Mouse (Mus musculus): Measurements from ENCODE around the gene Zfp217. TPM values are rescaled to one million over a fixed set of nuclear protein-coding genes. Genes with fewer than 3 reads are reported as not detected.

The Zfp217 gene
- polyA plus RNA-seq (2014; fragmentation: Nextera tagmentation; extraction: Ambion mirVana), result 4.1 and 4.5 TPM in 2 replicates

DNA sequence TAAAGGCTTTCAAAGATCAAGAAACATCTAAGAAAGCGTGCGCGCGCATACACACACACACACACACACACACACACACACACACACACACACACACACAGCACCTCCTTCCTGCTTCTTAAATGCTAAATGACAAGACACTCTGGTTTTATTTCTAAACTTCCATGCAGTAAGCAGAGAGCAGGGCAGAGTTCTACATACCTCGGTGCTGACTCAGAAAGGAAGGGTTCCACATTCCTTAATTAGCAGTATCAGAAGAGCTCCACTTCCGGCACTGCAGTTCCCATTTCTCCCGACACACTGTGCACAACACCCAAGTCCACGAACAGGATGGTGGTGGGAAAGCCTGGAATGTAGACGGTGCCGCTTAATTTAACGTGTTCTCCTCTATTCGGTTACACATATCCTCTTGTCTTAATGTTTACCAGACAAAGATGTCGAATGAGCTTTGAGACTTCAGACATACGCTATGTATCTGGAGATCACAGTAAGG lies at the start of gene Zfp217:
Gene Zfp217 (minus strand): TSS at position 443 of the 493 bp plus-strand sequence.
- ATAC-seq (ENCODE audit: insufficient number of reproducible peaks, insufficient read depth, low FRiP score, low read depth), result peak; percentile 67; the same call in 1 of the 2 replicates
- H3K4me3 ChIP-seq (ENCODE audit: low read depth, low read length), result no peak within 1 kb of the TSS
- H3K4me1 ChIP-seq (ENCODE audit: control insufficient read depth, insufficient read depth, low read length), result peaks cover 10% of the 10 kb centered on the region; the same call in 1 of the 2 replicates
- H3K4me2 ChIP-seq (replicated peaks; ENCODE audit: low read depth, low read length), result no peak within 1 kb of the TSS
- H3K27ac ChIP-seq (ENCODE audit: low read length), result no peak within 1 kb of the TSS; the same call in 1 of the 2 replicates
- WGBS, result 30% methylated on average over 14 of the region's 14 CpGs
- H3K36me3 ChIP-seq (ENCODE audit: control insufficient read depth, insufficient read depth, low read length), result no peaks in the 10 kb centered on the region
- no peak within 1 kb of the TSS for H3K9ac ChIP-seq (replicated peaks; ENCODE audit: low read depth, low read length)
- H3K27me3 ChIP-seq (ENCODE audit: control insufficient read depth, insufficient read depth, low read length), result no peaks in the 10 kb centered on the region
- H3K9me3 ChIP-seq (ENCODE audit: control insufficient read depth, low read depth, low read length), result no peaks in the 10 kb centered on the region

DNA sequence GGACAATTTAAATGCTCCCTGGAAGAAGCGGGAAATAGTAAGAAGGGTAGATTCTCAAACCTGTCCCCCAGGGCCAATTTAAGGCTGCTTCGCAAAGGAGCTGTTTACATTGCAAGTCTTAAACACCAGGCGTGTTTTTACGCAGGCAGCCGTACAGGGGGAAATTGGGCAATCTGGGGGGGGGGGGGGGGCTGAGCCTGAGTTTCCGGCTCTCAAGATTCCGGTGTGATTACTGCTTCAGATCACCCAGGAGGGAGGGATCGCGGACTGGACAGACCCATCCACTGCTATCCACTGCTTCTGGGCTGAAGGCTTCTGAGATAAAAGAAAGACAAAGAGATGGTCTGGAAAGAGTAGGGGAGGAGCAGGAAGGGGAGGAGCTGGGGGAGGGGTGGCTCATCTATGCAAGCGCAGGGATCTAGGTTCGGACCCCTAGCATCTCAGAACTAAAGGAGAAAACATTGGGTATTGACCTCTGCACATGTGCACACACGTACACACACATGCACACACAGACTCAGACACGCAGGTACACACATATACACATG lies 47.7 kb upstream of the Zfp217 start:
- no peak overlapping the region for H3K9ac ChIP-seq (replicated peaks; ENCODE audit: low read depth, low read length)
- H3K4me2 ChIP-seq (replicated peaks; ENCODE audit: low read depth, low read length), result no peak overlapping the region
- H3K36me3 ChIP-seq (ENCODE audit: control insufficient read depth, insufficient read depth, low read length), result no peaks in the 10 kb centered on the region
- H3K9me3 ChIP-seq (ENCODE audit: control insufficient read depth, low read depth, low read length), result no peaks in the 10 kb centered on the region
- no peaks in the 10 kb centered on the region for H3K27me3 ChIP-seq (ENCODE audit: control insufficient read depth, insufficient read depth, low read length)
- WGBS, result 76% methylated on average over 13 of the region's 13 CpGs
- H3K4me3 ChIP-seq (ENCODE audit: low read depth, low read length), result no peak overlapping the region
- H3K4me1 ChIP-seq (ENCODE audit: control insufficient read depth, insufficient read depth, low read length), result 0 out of 2 replicates have a peak, but pooled peaks cover 9% of the 10 kb centered on the region
- H3K27ac ChIP-seq (ENCODE audit: low read length), result no peak overlapping the region
- no peak for ATAC-seq (ENCODE audit: insufficient number of reproducible peaks, insufficient read depth, low FRiP score, low read depth)

DNA sequence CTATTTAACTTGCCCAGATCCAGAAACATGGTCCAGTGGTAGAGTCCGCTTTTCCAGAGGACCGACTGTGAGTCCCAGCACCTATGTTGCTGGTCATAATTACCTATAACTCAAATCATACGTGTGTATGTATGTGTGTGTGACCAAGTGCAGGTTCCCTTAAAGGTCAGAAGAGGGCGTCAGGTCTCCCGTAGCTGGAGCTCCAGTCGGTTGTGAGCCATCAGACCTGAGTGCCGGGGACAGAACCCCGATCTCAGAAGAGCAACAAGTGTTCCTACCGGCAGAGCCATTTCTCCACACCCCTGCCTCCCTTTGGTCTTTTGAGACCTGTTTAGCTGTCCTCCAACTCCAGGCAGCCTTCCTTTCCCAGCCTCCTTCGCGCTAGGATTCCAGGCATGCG lies 46.9 kb upstream of the Zfp217 start:
- Histone ChIP-seq H3K4me2 (replicated peaks; ENCODE audit: low read depth, low read length) (no peak overlapping the region), H3K4me3 (ENCODE audit: low read depth, low read length) (no peak overlapping the region), H3K27me3 (ENCODE audit: control insufficient read depth, insufficient read depth, low read length) (no peaks in the 10 kb centered on the region), H3K36me3 (ENCODE audit: control insufficient read depth, insufficient read depth, low read length) (no peaks in the 10 kb centered on the region), H3K4me1 (ENCODE audit: control insufficient read depth, insufficient read depth, low read length) (0 out of 2 replicates have a peak, but pooled peaks cover 9% of the 10 kb centered on the region), H3K27ac (ENCODE audit: low read length) (no peak overlapping the region), H3K9me3 (ENCODE audit: control insufficient read depth, low read depth, low read length) (no peaks in the 10 kb centered on the region), H3K9ac (replicated peaks; ENCODE audit: low read depth, low read length) (no peak overlapping the region)
- WGBS, result 96% methylated on average over 12 of the region's 12 CpGs
- ATAC-seq (ENCODE audit: insufficient number of reproducible peaks, insufficient read depth, low FRiP score, low read depth), result no peak

DNA sequence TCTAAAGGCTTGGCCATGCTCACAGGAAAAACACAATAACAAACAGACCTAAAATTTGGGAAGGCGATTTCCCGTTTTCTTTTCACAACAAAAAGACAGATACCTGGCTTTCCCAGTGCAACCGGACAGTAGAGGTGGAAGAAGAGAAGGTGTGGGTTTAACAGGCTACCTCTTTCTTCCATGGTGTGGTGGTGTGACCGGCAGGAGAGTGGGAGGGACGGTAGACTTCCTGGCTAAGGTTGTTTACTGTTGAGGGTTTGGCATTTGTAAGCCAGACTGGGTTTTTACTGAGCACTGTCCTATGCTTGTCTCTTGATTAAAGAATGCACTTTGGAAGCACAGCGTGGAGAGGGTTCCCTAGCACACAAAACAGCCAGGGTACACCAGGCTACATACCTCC lies 45.9 kb upstream of the Zfp217 start:
- H3K27me3 ChIP-seq (ENCODE audit: control insufficient read depth, insufficient read depth, low read length), result no peaks in the 10 kb centered on the region
- no peak overlapping the region for H3K27ac ChIP-seq (ENCODE audit: low read length)
- H3K4me2 ChIP-seq (replicated peaks; ENCODE audit: low read depth, low read length), result peak overlapping the region; percentile 24; the same call in 1 of the 2 replicates
- no peaks in the 10 kb centered on the region for H3K36me3 ChIP-seq (ENCODE audit: control insufficient read depth, insufficient read depth, low read length)
- no peak for ATAC-seq (ENCODE audit: insufficient number of reproducible peaks, insufficient read depth, low FRiP score, low read depth)
- no peaks in the 10 kb centered on the region for H3K9me3 ChIP-seq (ENCODE audit: control insufficient read depth, low read depth, low read length)
- no peak overlapping the region; the same call in 1 of the 2 replicates for H3K4me3 ChIP-seq (ENCODE audit: low read depth, low read length)
- WGBS, result 38% methylated on average over 6 of the region's 6 CpGs
- H3K4me1 ChIP-seq (ENCODE audit: control insufficient read depth, insufficient read depth, low read length), result 0 out of 2 replicates have a peak, but pooled peaks cover 9% of the 10 kb centered on the region
- H3K9ac ChIP-seq (replicated peaks; ENCODE audit: low read depth, low read length), result no peak overlapping the region

DNA sequence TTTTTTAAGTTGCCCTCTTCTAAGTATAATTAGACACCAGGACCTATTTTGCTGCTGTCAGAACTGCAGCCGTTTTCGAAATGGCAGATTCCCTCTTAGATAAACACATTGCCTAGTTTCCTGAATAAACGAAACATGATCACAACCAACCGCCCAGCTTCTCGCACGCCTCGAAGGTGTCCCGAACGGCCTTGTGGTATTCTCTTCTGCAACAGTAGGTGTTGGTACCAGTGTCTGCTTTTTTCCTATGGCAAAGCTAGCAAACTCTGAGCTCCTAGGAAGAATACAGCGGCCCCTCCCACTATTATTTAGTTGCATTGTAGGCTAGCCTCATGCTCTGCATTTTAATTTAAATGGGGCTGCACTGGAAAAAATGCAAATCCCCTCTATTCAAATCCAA lies 45.3 kb upstream of the Zfp217 start:
- Histone ChIP-seq H3K4me2 (replicated peaks; ENCODE audit: low read depth, low read length) (peak overlapping the region; percentile 24; the same call in 1 of the 2 replicates), H3K9ac (replicated peaks; ENCODE audit: low read depth, low read length) (no peak overlapping the region), H3K27ac (ENCODE audit: low read length) (no peak overlapping the region), H3K4me1 (ENCODE audit: control insufficient read depth, insufficient read depth, low read length) (0 out of 2 replicates have a peak, but pooled peaks cover 9% of the 10 kb centered on the region), H3K36me3 (ENCODE audit: control insufficient read depth, insufficient read depth, low read length) (no peaks in the 10 kb centered on the region), H3K4me3 (ENCODE audit: low read depth, low read length) (peak overlapping the region; percentile 2; the same call in 1 of the 2 replicates), H3K9me3 (ENCODE audit: control insufficient read depth, low read depth, low read length) (no peaks in the 10 kb centered on the region), H3K27me3 (ENCODE audit: control insufficient read depth, insufficient read depth, low read length) (no peaks in the 10 kb centered on the region)
- 10% methylated on average over 10 of the region's 10 CpGs for WGBS
- no peak for ATAC-seq (ENCODE audit: insufficient number of reproducible peaks, insufficient read depth, low FRiP score, low read depth)

DNA sequence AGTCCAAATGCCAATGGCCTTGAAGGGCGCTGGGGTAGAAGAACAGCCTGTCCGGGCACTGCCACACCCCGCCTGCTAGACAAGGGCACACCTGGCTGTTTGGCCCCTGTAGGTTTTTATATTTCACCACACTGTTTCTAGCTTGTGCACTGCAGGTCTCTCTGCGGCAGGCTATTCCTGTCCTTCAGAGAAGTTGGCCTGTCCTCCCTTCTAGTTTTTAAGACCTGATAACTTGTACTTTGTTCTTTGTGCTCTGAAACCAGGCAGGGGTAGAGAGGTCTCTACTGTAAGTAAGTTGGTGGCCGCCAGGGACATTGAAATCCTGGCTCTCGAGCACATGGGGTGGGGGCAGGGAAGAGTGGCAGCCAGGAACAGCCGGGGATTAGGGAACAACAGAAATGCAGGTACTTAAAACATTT lies 44.8 kb upstream of the Zfp217 start:
- Histone ChIP-seq H3K27me3 (ENCODE audit: control insufficient read depth, insufficient read depth, low read length) (no peaks in the 10 kb centered on the region), H3K4me3 (ENCODE audit: low read depth, low read length) (peak overlapping the region; percentile 2; the same call in 1 of the 2 replicates), H3K9ac (replicated peaks; ENCODE audit: low read depth, low read length) (no peak overlapping the region), H3K27ac (ENCODE audit: low read length) (peak overlapping the region; percentile 44; the same call in 1 of the 2 replicates), H3K4me2 (replicated peaks; ENCODE audit: low read depth, low read length) (peak overlapping the region; percentile 24; the same call in 1 of the 2 replicates), H3K9me3 (ENCODE audit: control insufficient read depth, low read depth, low read length) (no peaks in the 10 kb centered on the region), H3K4me1 (ENCODE audit: control insufficient read depth, insufficient read depth, low read length) (0 out of 2 replicates have a peak, but pooled peaks cover 9% of the 10 kb centered on the region), H3K36me3 (ENCODE audit: control insufficient read depth, insufficient read depth, low read length) (no peaks in the 10 kb centered on the region)
- WGBS, result 35% methylated on average over 7 of the region's 7 CpGs
- no peak for ATAC-seq (ENCODE audit: insufficient number of reproducible peaks, insufficient read depth, low FRiP score, low read depth)

DNA sequence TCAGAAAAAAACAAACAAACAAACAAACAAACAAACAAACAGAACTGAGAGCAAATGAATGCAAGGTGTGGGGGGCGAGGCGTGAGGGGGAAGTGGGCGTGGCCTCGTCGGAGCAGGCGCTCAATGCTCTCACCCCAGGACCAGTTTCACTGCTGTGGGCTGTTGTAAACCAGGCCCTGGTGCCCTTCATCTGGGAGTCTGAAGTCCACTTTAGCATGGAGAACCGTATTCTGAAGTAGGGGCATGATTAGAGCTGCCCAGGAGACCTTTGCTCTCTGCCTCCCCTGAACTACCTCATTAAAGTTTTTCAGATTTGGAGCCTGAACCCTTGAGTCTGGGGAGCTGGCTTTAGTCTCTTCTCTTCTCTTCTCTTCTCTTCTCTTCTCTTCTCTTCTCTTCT lies 40.8 kb upstream of the Zfp217 start:
- WGBS, result 86% methylated on average over 7 of the region's 7 CpGs
- no peaks in the 10 kb centered on the region for H3K36me3 ChIP-seq (ENCODE audit: control insufficient read depth, insufficient read depth, low read length)
- H3K4me2 ChIP-seq (replicated peaks; ENCODE audit: low read depth, low read length), result no peak overlapping the region
- H3K4me1 ChIP-seq (ENCODE audit: control insufficient read depth, insufficient read depth, low read length), result 0 out of 2 replicates have a peak, but pooled peaks cover 6% of the 10 kb centered on the region
- ATAC-seq (ENCODE audit: insufficient number of reproducible peaks, insufficient read depth, low FRiP score, low read depth), result no peak
- H3K27ac ChIP-seq (ENCODE audit: low read length), result no peak overlapping the region
- no peak overlapping the region for H3K4me3 ChIP-seq (ENCODE audit: low read depth, low read length)
- H3K9ac ChIP-seq (replicated peaks; ENCODE audit: low read depth, low read length), result no peak overlapping the region
- no peaks in the 10 kb centered on the region for H3K27me3 ChIP-seq (ENCODE audit: control insufficient read depth, insufficient read depth, low read length)
- H3K9me3 ChIP-seq (ENCODE audit: control insufficient read depth, low read depth, low read length), result no peaks in the 10 kb centered on the region

DNA sequence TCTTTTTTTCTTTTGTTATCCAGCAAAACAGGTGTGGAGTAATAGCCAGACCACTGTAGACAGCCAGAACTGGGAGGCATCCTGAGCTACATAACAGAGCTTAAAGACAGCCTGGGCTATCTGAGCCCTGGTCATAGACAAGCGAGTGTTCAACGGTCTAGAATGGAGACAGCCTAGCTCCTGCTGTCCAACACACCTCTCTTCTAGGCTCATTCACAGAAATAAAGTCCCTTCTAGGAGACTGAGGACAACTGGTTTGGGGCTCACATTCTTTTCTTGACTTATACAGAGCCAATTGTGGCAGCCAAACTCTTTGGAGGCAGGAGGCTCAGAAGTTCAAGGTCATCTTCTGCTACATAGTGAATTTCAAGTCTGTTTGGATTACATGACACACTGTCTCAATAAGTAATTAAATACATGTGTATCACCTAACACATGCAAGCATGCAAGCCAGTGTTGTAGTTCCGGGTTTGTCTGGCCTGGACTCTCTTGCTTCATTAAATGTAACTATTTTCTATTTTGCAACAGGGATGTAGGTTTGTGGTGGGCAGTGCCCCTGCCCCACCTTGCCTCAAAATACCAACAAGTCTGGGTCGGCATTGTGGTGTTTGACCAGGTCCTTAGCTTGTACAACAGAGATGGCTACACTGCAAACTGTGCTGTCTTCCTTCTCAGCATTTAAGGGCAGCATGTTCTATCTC lies 37.4 kb upstream of the Zfp217 start:
- Histone ChIP-seq H3K9me3 (ENCODE audit: control insufficient read depth, low read depth, low read length) (no peaks in the 10 kb centered on the region), H3K9ac (replicated peaks; ENCODE audit: low read depth, low read length) (no peak overlapping the region), H3K27me3 (ENCODE audit: control insufficient read depth, insufficient read depth, low read length) (no peaks in the 10 kb centered on the region), H3K4me2 (replicated peaks; ENCODE audit: low read depth, low read length) (peak overlapping the region; percentile 47; the same call in 1 of the 2 replicates), H3K4me1 (ENCODE audit: control insufficient read depth, insufficient read depth, low read length) (no peaks in the 10 kb centered on the region), H3K27ac (ENCODE audit: low read length) (no peak overlapping the region; the same call in 1 of the 2 replicates), H3K36me3 (ENCODE audit: control insufficient read depth, insufficient read depth, low read length) (no peaks in the 10 kb centered on the region), H3K4me3 (ENCODE audit: low read depth, low read length) (peak overlapping the region; percentile 28; the same call in 1 of the 2 replicates)
- no peak for ATAC-seq (ENCODE audit: insufficient number of reproducible peaks, insufficient read depth, low FRiP score, low read depth)
- 61% methylated on average over 4 of the region's 4 CpGs for WGBS
